Mouse (Mus musculus) liver, adult 2 months (tissue): ENCODE results near the gene Ppp1r21.
A peak's percentile ranks its signal among the peaks of the same experiment; 100 is the strongest.

Experiments
- CTCF ChIP-seq: fragments of 200-500 bp; IDR thresholded peaks from 2 replicates; pipeline ENCODE4 v1.5.1; 2011; ENCODE audit warnings: low read depth, low read length, control low read depth
- POLR2A ChIP-seq: fragments of 200-500 bp; IDR thresholded peaks from 2 replicates; pipeline ENCODE4 v1.6.1; 2011; ENCODE audit warnings: low read length, control low read depth; ENCODE audit not compliant: insufficient read depth; ENCODE audit errors: extremely low read depth

GRCm38 (mm10) chr17:88527781-88528180 is 2.1 kb upstream of the Ppp1r21 start:
- TF ChIP-seq POLR2A (no peak), CTCF (peak; percentile 43)
